Mouse (Mus musculus) heart, embryonic 12.5 days (tissue): ENCODE results near the gene Prkag1. TPM values are rescaled to one million over a fixed set of nuclear protein-coding genes. Genes with fewer than 3 reads are reported as not detected.

ENCODE experiments used
- ATAC-seq: fragments of 200-750 bp; cut with Nextera tagmentation; 2 replicates; pipeline ENCODE4 v1.8.0; 2017; ENCODE audit warnings: moderate TSS enrichment, moderate library complexity; ENCODE audit not compliant: insufficient number of reproducible peaks, low FRiP score
- H3K27ac ChIP-seq: fragments of 300-500 bp; sonication (generic); 2 replicates; pipeline ENCODE4 v1.5.1; 2016; ENCODE audit warnings: mild to moderate bottlenecking, moderate library complexity; ENCODE audit not compliant: poor library complexity, severe bottlenecking
- H3K27me3 ChIP-seq: fragments of 300-500 bp; sonication (generic); replicated peaks from 2 replicates; pipeline ENCODE4 v1.6.1; 2016; ENCODE audit warnings: mild to moderate bottlenecking, moderate library complexity
- H3K36me3 ChIP-seq: fragments of 300-500 bp; sonication (generic); 2 replicates; pipeline ENCODE4 v1.6.1; 2016; ENCODE audit warnings: mild to moderate bottlenecking, moderate library complexity
- H3K4me1 ChIP-seq: fragments of 300-500 bp; sonication (generic); replicated peaks from 2 replicates; pipeline ENCODE4 v1.6.1; 2016; ENCODE audit warnings: mild to moderate bottlenecking
- H3K4me2 ChIP-seq: fragments of 300-500 bp; sonication (generic); 2 replicates; pipeline ENCODE4 v1.6.1; 2016; ENCODE audit warnings: mild to moderate bottlenecking, moderate library complexity
- H3K4me3 ChIP-seq: fragments of 300-500 bp; sonication (generic); 2 replicates; pipeline ENCODE4 v1.5.1; 2016; ENCODE audit warnings: mild to moderate bottlenecking
- H3K9ac ChIP-seq: fragments of 300-500 bp; sonication (generic); 2 replicates; pipeline ENCODE4 v1.6.1; 2016; ENCODE audit warnings: mild to moderate bottlenecking, moderate library complexity
- H3K9me3 ChIP-seq: fragments of 300-500 bp; sonication (generic); replicated peaks from 2 replicates; pipeline ENCODE4 v1.6.1; 2016; ENCODE audit warnings: mild to moderate bottlenecking, moderate library complexity
- WGBS: fragments of 180-500 bp; shearing (Covaris S2); methylation state at CpG from one replicate; pipeline ENCODE4 v1.1.7; 2016; 5-methylcytosine and 5-hydroxymethylcytosine counted together
- polyA plus RNA-seq: library from polyadenylated mRNA; unstranded; fragments of >200 nt; fragmentation: Nextera tagmentation; extraction: Ambion mirVana; gene quantifications from 2 replicates; pipeline ENCODE4 v1.2.1, GENCODE M21; 2016

Prkag1 gene
- polyA plus RNA-seq, 1 experiment from 2014 or later = 81.5 TPM

DNA sequence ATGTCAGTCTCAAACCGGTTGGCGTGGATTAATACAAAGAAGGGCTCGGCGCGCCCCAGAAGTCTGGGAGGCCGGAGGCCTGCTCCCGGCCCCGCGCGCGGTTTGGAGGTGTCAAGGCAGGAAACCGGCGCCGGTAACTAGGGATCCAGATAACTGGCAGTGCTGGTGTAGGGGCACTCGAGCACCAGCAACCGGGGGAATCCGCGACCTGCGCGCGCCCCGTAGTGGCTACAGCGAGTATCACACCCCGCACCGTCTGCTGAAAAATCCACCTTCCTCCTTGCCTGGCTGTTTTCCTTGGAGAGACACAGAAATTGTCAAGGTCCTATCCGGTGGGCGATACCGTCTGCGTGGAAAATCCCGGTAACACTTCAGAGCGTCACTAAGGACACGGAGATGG, 27.3 kb downstream of the Prkag1 start:
- H3K4me3 ChIP-seq = peak overlapping the region; percentile 12
- H3K4me2 ChIP-seq = peak overlapping the region; percentile 59
- H3K9ac ChIP-seq = 0 out of 2 replicates have a peak overlapping the region, but pooled peaks have one; percentile 32
- no peaks in the 10 kb centered on the region for H3K36me3 ChIP-seq
- H3K27me3 ChIP-seq = peaks cover 100% of the 10 kb centered on the region
- no peaks in the 10 kb centered on the region for H3K9me3 ChIP-seq
- H3K27ac ChIP-seq = no peak overlapping the region
- under 1% methylated on average over 32 of the region's 32 CpGs for WGBS
- H3K4me1 ChIP-seq = peaks cover 55% of the 10 kb centered on the region
- no peak for ATAC-seq

GRCm38 (mm10) chr15:98802926-98803325, 28.4 kb downstream of the Prkag1 start:
- Histone ChIP-seq H3K36me3 (no peaks in the 10 kb centered on the region), H3K27me3 (peaks cover 100% of the 10 kb centered on the region), H3K27ac (no peak overlapping the region), H3K4me3 (0 out of 2 replicates have a peak overlapping the region, but pooled peaks have one; percentile 12), H3K4me2 (peak overlapping the region; percentile 59), H3K9ac (no peak overlapping the region), H3K9me3 (no peaks in the 10 kb centered on the region), H3K4me1 (peaks cover 46% of the 10 kb centered on the region)
- no peak for ATAC-seq
- WGBS = 4% methylated on average over 8 of the region's 8 CpGs

DNA sequence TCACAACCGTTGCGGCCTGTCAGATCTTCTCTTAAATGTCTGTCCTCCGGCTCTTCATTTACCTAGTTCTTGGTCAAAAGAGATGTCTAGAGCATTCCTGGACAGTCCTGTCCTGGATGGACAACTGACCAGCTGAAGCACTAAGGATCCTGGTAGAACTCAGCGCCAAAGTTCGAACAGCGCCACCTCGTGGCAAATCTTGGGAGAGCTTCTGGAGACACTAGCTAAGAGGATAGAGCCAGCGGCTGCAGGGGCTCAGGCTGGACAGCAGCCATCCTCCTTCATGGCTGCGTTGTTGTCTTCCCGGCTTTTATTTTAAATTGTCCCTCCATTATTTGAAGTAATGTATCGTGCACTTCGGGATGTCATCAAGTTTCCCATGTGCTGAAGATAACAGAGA, 31.9 kb downstream of the Prkag1 start:
- no peak overlapping the region for H3K27ac ChIP-seq
- no peak for ATAC-seq
- WGBS = 11% methylated on average over 12 of the region's 12 CpGs

DNA sequence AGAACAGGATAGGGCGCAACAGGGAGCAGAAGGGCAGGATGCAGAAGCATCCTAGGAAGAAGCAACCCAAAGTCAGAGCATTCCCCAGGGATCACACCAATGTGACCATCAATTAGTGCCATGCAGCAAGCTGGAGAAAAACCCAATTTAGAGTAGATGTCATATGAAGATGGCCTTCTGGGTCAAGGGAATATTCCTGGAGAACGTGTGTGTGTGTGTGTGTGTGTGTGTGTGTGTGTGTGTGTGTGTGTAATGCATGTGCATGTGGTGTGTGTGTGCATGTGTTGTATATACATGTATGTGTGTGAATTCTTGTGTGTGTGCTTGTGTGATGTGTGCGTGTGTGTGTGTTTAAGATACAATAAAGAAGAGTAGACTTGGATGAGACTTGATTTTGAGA, 32.4 kb downstream of the Prkag1 start:
- Histone ChIP-seq H3K27me3 (peaks cover 100% of the 10 kb centered on the region), H3K4me1 (peaks cover 27% of the 10 kb centered on the region), H3K4me3 (no peak overlapping the region), H3K9ac (no peak overlapping the region), H3K27ac (no peak overlapping the region), H3K36me3 (no peaks in the 10 kb centered on the region), H3K9me3 (no peaks in the 10 kb centered on the region), H3K4me2 (no peak overlapping the region)
- 53% methylated on average over 3 of the region's 3 CpGs for WGBS
- ATAC-seq = no peak

More for the DNA sequence above, 31.9 kb downstream of the Prkag1 start:
- Histone ChIP-seq H3K27me3 (peaks cover 100% of the 10 kb centered on the region), H3K36me3 (no peaks in the 10 kb centered on the region), H3K9ac (no peak overlapping the region), H3K4me1 (peaks cover 28% of the 10 kb centered on the region), H3K4me3 (no peak overlapping the region), H3K4me2 (no peak overlapping the region), H3K9me3 (no peaks in the 10 kb centered on the region)

GRCm38 (mm10) chr15:98797835-98798492, 33.4 kb downstream of the Prkag1 start:
- no peak for ATAC-seq
- 5% methylated on average over 28 of the region's 28 CpGs for WGBS
- Histone ChIP-seq H3K36me3 (no peaks in the 10 kb centered on the region), H3K4me2 (no peak overlapping the region), H3K4me3 (0 out of 2 replicates have a peak overlapping the region, but pooled peaks have one; percentile 2), H3K9me3 (no peaks in the 10 kb centered on the region), H3K9ac (no peak overlapping the region), H3K4me1 (peaks cover 22% of the 10 kb centered on the region), H3K27ac (no peak overlapping the region), H3K27me3 (peaks cover 100% of the 10 kb centered on the region)

- no peak overlapping the region for H3K9ac ChIP-seq
- H3K4me2 ChIP-seq = peak overlapping the region; percentile 13; the same call in 1 of the 2 replicates
- no peaks in the 10 kb centered on the region for H3K36me3 ChIP-seq
- no peak for ATAC-seq
- no peak overlapping the region for H3K4me3 ChIP-seq
- 6% methylated on average over 13 of the region's 13 CpGs for WGBS
- H3K9me3 ChIP-seq = no peaks in the 10 kb centered on the region
- no peak overlapping the region for H3K27ac ChIP-seq
- peaks cover 29% of the 10 kb centered on the region for H3K4me1 ChIP-seq
- peaks cover 100% of the 10 kb centered on the region for H3K27me3 ChIP-seq
These were observed 34.3 kb downstream of the Prkag1 start for GRCm38 (mm10) chr15:98796803-98797595.

DNA sequence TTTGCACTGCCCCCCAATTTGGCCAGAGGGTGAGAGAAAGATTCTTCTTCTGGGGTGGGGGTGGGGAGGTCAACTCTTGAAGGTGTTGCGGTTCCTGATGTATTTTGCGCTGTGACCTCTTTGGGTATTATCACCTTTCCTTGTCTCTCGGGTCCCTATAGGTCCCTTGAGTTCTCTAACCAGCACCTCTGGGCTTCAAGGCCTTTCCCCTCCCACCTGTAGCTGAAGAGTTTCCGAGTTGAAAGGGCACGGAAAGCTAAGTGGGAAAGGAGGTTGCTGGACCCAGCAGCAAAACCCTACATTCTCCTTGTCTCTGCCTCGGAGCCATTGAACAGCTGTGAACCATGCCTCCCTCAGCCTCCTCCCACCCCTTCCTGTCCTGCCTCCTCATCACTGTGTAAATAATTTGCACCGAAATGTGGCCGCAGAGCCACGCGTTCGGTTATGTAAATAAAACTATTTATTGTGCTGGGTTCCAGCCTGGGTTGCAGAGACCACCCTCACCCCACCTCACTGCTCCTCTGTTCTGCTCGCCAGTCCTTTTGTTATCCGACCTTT, 38.1 kb downstream of the Prkag1 start:
- Histone ChIP-seq H3K36me3 (no peaks in the 10 kb centered on the region), H3K27me3 (peaks cover 99% of the 10 kb centered on the region), H3K4me2 (no peak overlapping the region), H3K9me3 (no peaks in the 10 kb centered on the region), H3K9ac (no peak overlapping the region), H3K27ac (no peak overlapping the region), H3K4me3 (no peak overlapping the region), H3K4me1 (peaks cover 54% of the 10 kb centered on the region)
- no peak for ATAC-seq
- WGBS = 4% methylated on average over 13 of the region's 13 CpGs

- no peak overlapping the region for H3K9ac ChIP-seq
- peak overlapping the region; percentile 41 for H3K4me2 ChIP-seq
- peak overlapping the region; percentile 30 for H3K4me3 ChIP-seq
- no peak for ATAC-seq
- peaks cover 99% of the 10 kb centered on the region for H3K27me3 ChIP-seq
- H3K9me3 ChIP-seq = no peaks in the 10 kb centered on the region
- peaks cover 48% of the 10 kb centered on the region for H3K4me1 ChIP-seq
- H3K36me3 ChIP-seq = no peaks in the 10 kb centered on the region
- no peak overlapping the region for H3K27ac ChIP-seq
- WGBS = 2% methylated on average over 75 of the region's 75 CpGs
These were observed 38.9 kb downstream of the Prkag1 start for GRCm38 (mm10) chr15:98792233-98793020.

GRCm38 (mm10) chr15:98791771-98792170, 39.5 kb downstream of the Prkag1 start:
- Histone ChIP-seq H3K9me3 (no peaks in the 10 kb centered on the region), H3K27ac (no peak overlapping the region), H3K36me3 (no peaks in the 10 kb centered on the region), H3K4me1 (peaks cover 43% of the 10 kb centered on the region), H3K27me3 (peaks cover 97% of the 10 kb centered on the region), H3K9ac (no peak overlapping the region), H3K4me3 (peak overlapping the region; percentile 35), H3K4me2 (peak overlapping the region; percentile 62; the same call in 1 of the 2 replicates)
- WGBS = 2% methylated on average over 23 of the region's 23 CpGs
- no peak for ATAC-seq

DNA sequence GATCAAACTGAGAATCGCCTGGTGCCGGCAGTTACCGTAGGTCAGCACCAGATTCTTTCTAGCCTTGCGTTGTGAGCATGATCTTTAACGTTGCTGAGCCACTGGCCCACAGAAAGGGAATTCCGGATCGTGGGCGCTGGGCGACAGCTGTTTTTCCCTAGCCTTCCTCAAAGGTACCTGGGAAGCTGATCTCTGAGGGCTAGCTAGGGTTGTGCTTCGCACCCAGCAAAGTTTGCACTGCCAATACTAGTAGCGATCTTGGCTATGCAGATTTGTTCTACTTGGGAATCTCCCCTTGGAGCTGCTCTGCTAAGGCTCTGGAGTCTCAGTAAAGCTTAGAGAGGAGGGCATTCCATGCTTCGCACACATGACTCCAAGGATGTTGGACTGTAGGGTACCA, 40.1 kb downstream of the Prkag1 start:
- H3K9me3 ChIP-seq = no peaks in the 10 kb centered on the region
- H3K4me1 ChIP-seq = peaks cover 38% of the 10 kb centered on the region
- ATAC-seq = no peak
- peak overlapping the region; percentile 35 for H3K4me3 ChIP-seq
- no peak overlapping the region for H3K9ac ChIP-seq
- H3K27me3 ChIP-seq = peaks cover 96% of the 10 kb centered on the region
- H3K36me3 ChIP-seq = no peaks in the 10 kb centered on the region
- H3K27ac ChIP-seq = no peak overlapping the region
- H3K4me2 ChIP-seq = peak overlapping the region; percentile 62
- under 1% methylated on average over 12 of the region's 12 CpGs for WGBS
